Comparison of ENCODE assay signal across 18 mouse cellular contexts in genomic region chr3:39643194-39643593, GRCm38 (mm10).
"Had no signal": no experiment of that assay in that cellular context is flagged by ENCODE, and none has a peak within 500 bp of the region (broad histone marks: within the 10 kb centered on the region; RNA-seq: fewer than 3 reads in every experiment).

No protein-coding gene starts in this region.

- H3K9ac ChIP-seq: lung, embryonic 14.5 days; midbrain, embryonic 12.5 days; neural tube, embryonic 13.5 days; neural tube, embryonic 15.5 days had no signal

- ATAC-seq: midbrain, embryonic 16.5 days had no signal

- H3K4me1 ChIP-seq: midbrain, embryonic 10.5 days; midbrain, embryonic 12.5 days had no signal

- H3K9me3 ChIP-seq: midbrain, embryonic 10.5 days; midbrain, embryonic 12.5 days; neural tube, embryonic 13.5 days; neural tube, embryonic 15.5 days had no signal

- H3K27ac ChIP-seq: midbrain, embryonic 10.5 days; midbrain, embryonic 12.5 days; neural tube, embryonic 13.5 days; neural tube, embryonic 15.5 days had no signal

- H3K27me3 ChIP-seq: midbrain, embryonic 12.5 days; neural tube, embryonic 13.5 days; neural tube, embryonic 15.5 days had no signal

- H3K4me2 ChIP-seq: lung, embryonic 14.5 days; midbrain, embryonic 12.5 days; neural tube, embryonic 13.5 days; neural tube, embryonic 15.5 days had no signal

- H3K36me3 ChIP-seq: midbrain, embryonic 10.5 days; midbrain, embryonic 12.5 days; neural tube, embryonic 13.5 days; neural tube, embryonic 15.5 days had no signal

- H3K4me3 ChIP-seq: midbrain, embryonic 10.5 days; midbrain, embryonic 12.5 days; myocyte; neural tube, embryonic 13.5 days; neural tube, embryonic 15.5 days had no signal

- DNase-seq: lung, postnatal 10 days; lung, postnatal 4 days; midbrain, embryonic 14.5 days; retina, postnatal 1 day; right cerebral cortex, adult 18-20 months; right cerebral cortex, postnatal 25 days; right cerebral cortex, postnatal 4 days; spleen, adult 18-20 months; thymus, adult 2 months; thymus, postnatal 25 days; thymus, postnatal 4 days had no signal
